ENCODE assay signal across 8 mouse cellular contexts in the genomic region with DNA sequence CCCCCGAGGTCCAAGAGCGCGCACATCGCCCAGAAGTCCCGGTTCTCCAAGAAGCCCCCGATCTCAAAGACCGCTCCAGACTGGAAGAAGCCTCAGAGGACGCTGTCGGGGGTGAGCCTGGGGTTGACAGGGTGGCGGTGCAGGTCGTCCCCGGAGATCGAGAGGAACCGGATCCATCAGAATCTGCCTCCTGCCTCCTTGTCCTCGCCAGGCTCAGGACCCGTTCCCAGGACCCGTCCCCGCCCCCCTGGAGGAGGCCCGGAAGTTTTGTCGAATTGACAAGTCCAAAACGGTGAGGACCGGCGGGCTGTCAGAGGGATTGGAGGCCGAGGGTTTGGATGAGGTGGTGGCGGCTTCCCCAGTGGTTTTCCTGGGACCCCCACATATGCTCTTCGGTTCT. TPM values are rescaled to one million over a fixed set of nuclear protein-coding genes. Genes with fewer than 3 reads are reported as not detected.
DNase-seq lines count a peak whose midpoint lies in the region; ATAC-seq and TF ChIP-seq lines count a peak whose summit lies in the region.

No protein-coding gene starts in this region.

- no peak for TF ChIP-seq CTCF in left cerebral cortex, adult 2 months (IDR thresholded peaks at IDR 0.05)

- H3K9me3 ChIP-seq in hindbrain, embryonic 10.5 days, result no peaks in the 10 kb centered on the region
- H3K9me3 ChIP-seq in midbrain, embryonic 10.5 days (replicated peaks), result no peaks in the 10 kb centered on the region

- peaks cover 77% of the 10 kb centered on the region for H3K36me3 ChIP-seq in hindbrain, embryonic 10.5 days
- peaks cover 72% of the 10 kb centered on the region for H3K36me3 ChIP-seq in midbrain, embryonic 10.5 days

- no peak for ATAC-seq in erythroid progenitor cell, adult 5-6 weeks (replicated peaks; ENCODE audit: low FRiP score, poor library complexity, severe bottlenecking)

- H3K27me3 ChIP-seq in hindbrain, embryonic 10.5 days (ENCODE audit: insufficient read depth, poor library complexity, severe bottlenecking), result no peaks in the 10 kb centered on the region
- H3K27me3 ChIP-seq in midbrain, embryonic 10.5 days (ENCODE audit: low read depth, poor library complexity, severe bottlenecking), result no peaks in the 10 kb centered on the region

- no peak for DNase-seq in left cerebral cortex, adult 2 months (ENCODE audit: extremely low spot score in 1 of 2, low spot score in 2 of 2)
- no peak for DNase-seq in left cerebral cortex, postnatal 36 days (ENCODE audit: low spot score in 2 of 2)
- DNase-seq in adrenal gland, postnatal 36 days, result peak; percentile 52 to 62
- DNase-seq in hindbrain, embryonic 10.5 days (ENCODE audit: low spot score), result no peak
- DNase-seq in midbrain, embryonic 10.5 days (ENCODE audit: low spot score), result no peak
- no peak for DNase-seq in urinary bladder, adult 18-20 months (ENCODE audit: low spot score in 2 of 2)
- no peak for DNase-seq in cerebellum, adult 18-20 months

- H3K27ac ChIP-seq in left cerebral cortex, adult 2 months, result no peak overlapping the region
- peak overlapping the region; percentile 89 for H3K27ac ChIP-seq in hindbrain, embryonic 10.5 days
- peak overlapping the region; percentile 89 for H3K27ac ChIP-seq in midbrain, embryonic 10.5 days (replicated peaks)

- intact Hi-C loops in left cerebral cortex, adult 2 months (cut with DNase I), result loop anchor here (1.0 kb wide), 2 partner anchors 10 to 14 kb away; a partner anchor contains a TSS
- intact Hi-C loops in left cerebral cortex, postnatal 36 days (cut with DNase I), result loop anchor here (1.0 kb wide), 1 partner anchor 15 kb away; a partner anchor contains a TSS

- peaks cover 26% of the 10 kb centered on the region for H3K4me1 ChIP-seq in hindbrain, embryonic 10.5 days (replicated peaks)
- H3K4me1 ChIP-seq in midbrain, embryonic 10.5 days, result peaks cover 27% of the 10 kb centered on the region

- 3% methylated on average over 26 of the region's 26 CpGs for WGBS in hindbrain, embryonic 10.5 days
- 3% methylated on average over 26 of the region's 26 CpGs for WGBS in midbrain, embryonic 10.5 days

- peak overlapping the region; percentile 75 for H3K4me3 ChIP-seq in left cerebral cortex, adult 2 months
- H3K4me3 ChIP-seq in hindbrain, embryonic 10.5 days, result peak overlapping the region; percentile 72
- H3K4me3 ChIP-seq in midbrain, embryonic 10.5 days, result peak overlapping the region; percentile 95

RNA-seq across cellular contexts. Expression of a gene that starts 0.5 kb away (rescaled TPM):
- 10 to 100 TPM; 14.7 to 18.4 TPM for total RNA-seq in left cerebral cortex, adult 2 months (2021)
- total RNA-seq in left cerebral cortex, postnatal 36 days (2021), result 10 to 100 TPM; 12.6 to 15.0 TPM
- 10 to 100 TPM; 34.4 to 34.9 TPM for total RNA-seq in adrenal gland, postnatal 36 days (2021)
- 47.0 and 51.8 TPM in 2 replicates for polyA plus RNA-seq in hindbrain, embryonic 10.5 days (2016; fragmentation: Nextera tagmentation; extraction: Ambion mirVana)
- 47.8 and 52.5 TPM in 2 replicates for polyA plus RNA-seq in midbrain, embryonic 10.5 days (2016; fragmentation: Nextera tagmentation; extraction: Ambion mirVana)
- 3.6 and 11.3 TPM in 2 replicates for total RNA-seq in erythroid progenitor cell, adult 5-6 weeks (2015; ENCODE audit: low replicate concordance)
- 4.6 and 8.2 TPM in 2 replicates for total RNA-seq in erythroid progenitor cell, adult 5-6 weeks (2017; ENCODE audit: low replicate concordance)

RNA-seq across cellular contexts. Expression of a gene that starts 0.8 kb away (rescaled TPM):
- 10 to 100 TPM; 93.0 to 97.6 TPM for total RNA-seq in left cerebral cortex, adult 2 months (2021)
- 10 to 100 TPM; 96.1 to 98.3 TPM for total RNA-seq in left cerebral cortex, postnatal 36 days (2021)
- total RNA-seq in adrenal gland, postnatal 36 days (2021), result 10 to 100 TPM; 89.2 to 90.6 TPM
- polyA plus RNA-seq in hindbrain, embryonic 10.5 days (2016; fragmentation: Nextera tagmentation; extraction: Ambion mirVana), result 228 TPM in 2 replicates
- polyA plus RNA-seq in midbrain, embryonic 10.5 days (2016; fragmentation: Nextera tagmentation; extraction: Ambion mirVana), result 214 and 240 TPM in 2 replicates
- total RNA-seq in erythroid progenitor cell, adult 5-6 weeks (2015; ENCODE audit: low replicate concordance), result 52.0 and 68.1 TPM in 2 replicates
- 40.0 and 109 TPM in 2 replicates for total RNA-seq in erythroid progenitor cell, adult 5-6 weeks (2017; ENCODE audit: low replicate concordance)

RNA-seq across cellular contexts. Expression of a gene that starts 10.3 kb away (rescaled TPM):
- 1 to 10 TPM; 6.3 to 6.5 TPM for total RNA-seq in left cerebral cortex, adult 2 months (2021)
- 1 to 10 TPM; 5.5 to 6.7 TPM for total RNA-seq in left cerebral cortex, postnatal 36 days (2021)
- total RNA-seq in adrenal gland, postnatal 36 days (2021), result 1 to 10 TPM; 4.0 to 6.6 TPM
- polyA plus RNA-seq in hindbrain, embryonic 10.5 days (2016; fragmentation: Nextera tagmentation; extraction: Ambion mirVana), result 4.3 and 6.5 TPM in 2 replicates
- polyA plus RNA-seq in midbrain, embryonic 10.5 days (2016; fragmentation: Nextera tagmentation; extraction: Ambion mirVana), result 4.1 and 6.4 TPM in 2 replicates
- not detected in 2 replicates for total RNA-seq in erythroid progenitor cell, adult 5-6 weeks (2015; ENCODE audit: low replicate concordance)
- 0.26 and 2.8 TPM in 2 replicates for total RNA-seq in erythroid progenitor cell, adult 5-6 weeks (2017; ENCODE audit: low replicate concordance)

RNA-seq across cellular contexts. Expression of a gene that starts 11.6 kb away (rescaled TPM):
- 10 to 100 TPM; 63.4 to 74.3 TPM for total RNA-seq in left cerebral cortex, adult 2 months (2021)
- total RNA-seq in left cerebral cortex, postnatal 36 days (2021), result 10 to 100 TPM; 46.9 to 71.0 TPM
- 10 to 100 TPM; 37.0 to 45.9 TPM for total RNA-seq in adrenal gland, postnatal 36 days (2021)
- 45.2 and 55.7 TPM in 2 replicates for polyA plus RNA-seq in hindbrain, embryonic 10.5 days (2016; fragmentation: Nextera tagmentation; extraction: Ambion mirVana)
- 43.1 and 46.9 TPM in 2 replicates for polyA plus RNA-seq in midbrain, embryonic 10.5 days (2016; fragmentation: Nextera tagmentation; extraction: Ambion mirVana)
- total RNA-seq in erythroid progenitor cell, adult 5-6 weeks (2015; ENCODE audit: low replicate concordance), result 8.6 and 13.4 TPM in 2 replicates
- total RNA-seq in erythroid progenitor cell, adult 5-6 weeks (2017; ENCODE audit: low replicate concordance), result 11.3 and 29.0 TPM in 2 replicates

RNA-seq across cellular contexts. Expression of a gene that starts 14.6 kb away (rescaled TPM):
- 10 to 100 TPM; 74.6 to 82.7 TPM for total RNA-seq in left cerebral cortex, adult 2 months (2021)
- total RNA-seq in left cerebral cortex, postnatal 36 days (2021), result 10 to 100 TPM; 84.5 to 87.0 TPM
- 10 to 100 TPM; 53.4 to 59.9 TPM for total RNA-seq in adrenal gland, postnatal 36 days (2021)
- 55.0 and 63.9 TPM in 2 replicates for polyA plus RNA-seq in hindbrain, embryonic 10.5 days (2016; fragmentation: Nextera tagmentation; extraction: Ambion mirVana)
- polyA plus RNA-seq in midbrain, embryonic 10.5 days (2016; fragmentation: Nextera tagmentation; extraction: Ambion mirVana), result 53.5 and 61.0 TPM in 2 replicates
- 8.0 and 18.4 TPM in 2 replicates for total RNA-seq in erythroid progenitor cell, adult 5-6 weeks (2015; ENCODE audit: low replicate concordance)
- 11.5 and 17.8 TPM in 2 replicates for total RNA-seq in erythroid progenitor cell, adult 5-6 weeks (2017; ENCODE audit: low replicate concordance)

Comparison
In these comparisons a context has a peak if more than half of its experiments do, and no peak if none do; other contexts are left out.
1. DNase-seq: peak in adrenal gland, postnatal 36 days (2 of 2); none in left cerebral cortex, adult 2 months (0 of 2), left cerebral cortex, postnatal 36 days (0 of 2), hindbrain, embryonic 10.5 days (single experiment), midbrain, embryonic 10.5 days (single experiment), urinary bladder, adult 18-20 months (0 of 2) and cerebellum, adult 18-20 months (0 of 2).
2. Peak in every context shown above with its lines, with median percentiles within 50 percentile points of each other: H3K4me3 ChIP-seq.